Mouse (Mus musculus) heart, adult 18-20 months (tissue): Measurements from ENCODE around the gene Gm9913. TPM values are rescaled to one million over a fixed set of nuclear protein-coding genes. Genes with fewer than 3 reads are reported as not detected.

Experiments
- DNase-seq, 2 experiments: peaks; one replicate each; pipeline ENCODE4 v3.0.0; 2021 to 2022; ENCODE audit warnings: mixed read lengths in 1 of 2
- long read RNA-seq, 2 experiments: library from polyadenylated mRNA; stranded (forward); transcript quantifications; one replicate each; pipeline ENCODE4 v2.0.0; 2021
- total RNA-seq, 2 experiments: library from RNA; stranded (reverse); gene quantifications; 2 replicates each; pipeline ENCODE4 v1.2.3; 2021

Gm9913 gene
- total RNA-seq, result under 1 TPM; 0.30 to 0.41 TPM
- long read RNA-seq, experiment 1, result 0 reads
- long read RNA-seq, experiment 2, result 0 reads

DNA sequence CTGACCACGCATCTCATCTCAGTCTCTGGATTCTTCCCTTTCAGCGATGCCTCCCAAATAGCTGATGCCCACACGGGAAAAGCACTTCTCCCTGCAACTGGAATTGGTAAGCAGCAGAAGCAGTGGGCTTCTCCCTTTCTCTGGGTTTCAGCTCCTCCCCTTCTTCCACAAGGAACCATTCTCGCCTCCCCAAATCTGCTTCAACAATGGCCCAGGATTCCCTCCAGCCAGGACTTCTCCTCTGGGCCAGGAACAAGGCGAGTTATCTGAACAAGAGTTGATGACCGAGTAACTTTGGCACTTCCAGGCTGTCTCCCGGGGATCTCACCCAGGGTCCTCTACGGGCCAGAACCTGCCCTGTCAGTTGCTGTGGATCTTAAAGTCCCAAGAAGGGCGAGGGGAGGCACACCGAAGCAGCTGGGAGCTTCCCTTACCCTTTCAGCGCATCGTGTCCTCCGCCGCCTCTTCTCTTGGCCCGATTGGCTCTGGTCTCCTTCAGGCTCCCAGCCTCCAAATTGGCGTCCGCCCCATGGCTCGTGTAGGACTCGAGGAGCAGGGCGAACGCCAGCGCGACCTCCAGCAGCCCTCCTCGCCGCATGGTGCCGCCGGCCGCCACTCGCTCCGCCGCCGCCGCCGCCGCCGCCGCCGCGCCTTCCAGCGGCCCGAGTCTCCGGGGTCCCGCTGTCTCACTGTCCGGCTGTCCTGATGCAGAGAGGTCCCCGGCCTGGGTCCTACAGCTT lies at the start of gene Gm9913:
Gm9913 (plus strand) TSS at position 84 of the 740 bp plus-strand sequence.
- DNase-seq, result peak; percentile 82 to 83

DNA sequence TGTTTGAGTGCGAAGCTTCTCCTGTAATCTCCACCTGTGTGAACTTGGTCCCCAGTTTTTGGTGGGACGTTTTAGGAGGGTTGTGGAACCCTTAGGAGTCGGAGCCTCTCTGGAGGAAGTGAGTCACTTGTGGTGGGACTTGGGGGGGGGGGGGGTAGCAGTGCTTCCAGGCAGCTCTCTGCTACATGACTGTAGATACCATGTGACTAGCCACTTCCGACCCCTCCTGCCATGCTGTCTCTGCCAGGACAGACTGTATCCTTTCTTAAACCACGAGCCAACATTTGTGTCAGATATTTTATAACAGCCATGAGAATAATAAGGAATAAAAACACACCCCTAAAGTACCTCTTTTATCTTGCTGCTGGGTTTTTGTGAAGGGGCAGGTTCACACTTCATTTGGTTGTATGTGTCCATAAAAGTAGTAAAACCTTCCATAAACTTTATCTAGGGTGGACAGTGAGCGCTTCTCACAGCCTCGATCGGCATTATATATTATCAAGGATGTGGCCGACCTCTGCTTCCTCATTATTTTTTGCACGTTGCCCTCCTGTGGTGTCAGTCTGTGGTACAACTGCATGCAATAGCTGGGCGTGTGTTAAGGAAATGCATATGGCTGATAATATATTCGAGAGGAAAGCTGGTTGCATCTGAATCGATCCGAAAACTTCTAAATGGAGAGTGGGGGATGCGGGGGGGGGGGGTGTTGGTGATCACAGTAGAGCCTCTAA lies 48.7 kb upstream of the Gm9913 start:
- DNase-seq, result no peak

DNA sequence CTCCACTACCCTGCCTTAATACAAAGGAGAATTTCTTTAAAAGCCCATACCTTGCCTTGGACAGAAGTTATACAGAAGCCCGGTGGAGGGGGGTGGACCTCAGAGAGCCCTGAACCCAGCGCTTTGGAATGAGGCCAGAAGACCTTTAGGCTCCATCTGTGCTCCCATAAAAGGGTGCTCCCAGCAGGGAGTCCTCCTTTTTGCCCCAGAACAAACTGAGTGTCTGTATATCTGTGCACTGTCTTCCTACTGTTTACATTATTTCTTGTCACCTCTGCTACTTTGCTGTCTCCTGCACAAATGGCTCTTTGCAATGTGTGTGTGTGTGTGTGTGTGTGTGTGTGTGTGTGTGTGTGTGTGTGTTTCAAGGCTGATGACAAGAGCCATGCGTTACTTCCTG lies 45.8 kb upstream of the Gm9913 start:
- DNase-seq, result no peak

DNA sequence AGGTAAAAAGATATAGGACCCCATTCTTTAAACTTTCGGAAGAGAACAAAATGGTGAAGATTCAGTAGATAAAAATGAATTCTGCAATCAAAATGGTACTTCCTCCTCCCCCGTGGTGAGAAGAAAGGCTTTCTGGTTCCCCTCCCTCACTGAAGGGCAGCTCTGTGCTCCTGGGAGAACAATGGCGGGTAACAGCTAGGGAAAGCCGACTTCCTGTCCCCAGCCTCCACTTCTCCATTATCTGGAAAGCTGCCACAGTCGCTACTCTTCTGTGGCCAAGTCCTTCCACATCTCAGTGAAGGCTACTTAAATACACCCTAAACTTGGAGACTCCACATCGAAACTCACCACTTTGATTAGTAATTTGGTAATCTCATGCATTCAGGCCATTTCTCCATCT lies 40.9 kb upstream of the Gm9913 start:
- peak in 1 of 2 experiments; percentile 65 for DNase-seq

DNA sequence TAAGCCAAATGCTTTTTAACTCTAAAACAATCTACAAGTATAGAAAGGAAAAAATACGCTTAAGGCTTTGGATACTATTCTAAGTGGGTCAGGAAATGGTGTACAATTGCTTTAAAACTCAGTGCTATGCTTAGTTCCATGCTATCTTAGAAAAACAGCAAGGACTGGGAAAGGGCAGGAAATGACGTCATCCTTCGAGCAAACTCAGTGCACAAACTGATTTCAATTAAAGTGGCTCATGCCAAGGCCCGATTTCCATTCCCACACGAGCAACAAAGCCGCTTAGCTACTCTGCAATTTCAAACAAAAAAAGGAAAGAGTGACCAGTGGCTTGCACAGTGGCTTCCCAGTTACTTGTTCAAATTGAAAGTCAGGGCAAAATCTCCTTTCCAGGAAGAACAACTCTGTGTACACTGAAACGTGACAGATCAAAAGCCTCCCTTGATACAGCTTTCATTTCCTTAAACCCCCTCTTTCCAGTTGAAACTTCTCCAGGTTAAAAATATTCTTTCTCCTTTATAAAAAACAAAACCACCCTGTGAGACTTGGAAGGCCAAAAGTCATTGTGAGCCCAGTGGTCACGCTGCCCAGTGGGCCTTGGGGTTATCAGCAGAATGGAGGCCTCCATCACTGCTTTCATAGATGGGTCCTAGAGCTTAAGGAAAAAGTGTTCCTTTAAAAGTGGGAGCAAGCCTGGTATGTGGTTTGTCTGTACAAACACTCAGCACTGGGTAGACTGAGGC lies 34.2 kb upstream of the Gm9913 start:
- peak; percentile 84 to 92 for DNase-seq

DNA sequence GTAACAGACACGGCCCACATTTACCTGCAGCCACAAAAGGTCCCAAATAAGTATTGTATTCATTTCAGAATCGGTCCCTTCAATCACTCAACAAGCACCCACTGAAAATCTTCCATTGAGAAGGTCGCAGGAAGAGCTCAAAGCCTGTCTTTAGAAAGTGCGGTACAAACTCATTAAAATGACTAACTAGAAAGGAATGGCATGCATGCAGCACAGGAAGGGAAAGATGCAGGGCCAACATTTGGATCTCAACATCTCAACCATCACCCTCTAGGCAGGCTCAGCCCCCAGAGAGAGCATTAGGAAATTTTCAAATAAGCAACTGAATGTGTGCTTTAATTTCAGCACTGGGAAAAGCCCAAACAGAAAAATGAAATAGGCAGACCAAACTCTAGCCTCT lies 33.2 kb upstream of the Gm9913 start:
- DNase-seq, result no peak

DNA sequence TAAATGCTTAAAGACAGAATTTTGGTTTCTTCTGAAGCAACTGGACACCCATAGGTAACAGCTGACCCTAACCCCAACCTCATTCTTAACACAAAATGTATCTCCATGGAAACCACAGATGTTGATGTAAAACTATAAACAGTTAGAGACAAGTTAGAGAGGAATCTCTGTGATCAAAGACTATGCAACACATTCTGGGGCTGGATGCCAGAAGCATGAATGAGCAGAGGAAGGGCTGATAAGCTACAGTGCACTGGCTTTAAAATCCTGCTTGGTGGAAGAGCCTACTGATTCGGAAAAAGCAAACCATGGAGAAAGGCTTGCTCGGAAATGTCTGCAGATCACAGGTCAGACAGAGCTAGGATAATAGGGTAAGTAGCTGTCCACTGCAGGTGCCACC lies 31.7 kb upstream of the Gm9913 start:
- DNase-seq, result peak in 1 of 2 experiments; percentile 42

DNA sequence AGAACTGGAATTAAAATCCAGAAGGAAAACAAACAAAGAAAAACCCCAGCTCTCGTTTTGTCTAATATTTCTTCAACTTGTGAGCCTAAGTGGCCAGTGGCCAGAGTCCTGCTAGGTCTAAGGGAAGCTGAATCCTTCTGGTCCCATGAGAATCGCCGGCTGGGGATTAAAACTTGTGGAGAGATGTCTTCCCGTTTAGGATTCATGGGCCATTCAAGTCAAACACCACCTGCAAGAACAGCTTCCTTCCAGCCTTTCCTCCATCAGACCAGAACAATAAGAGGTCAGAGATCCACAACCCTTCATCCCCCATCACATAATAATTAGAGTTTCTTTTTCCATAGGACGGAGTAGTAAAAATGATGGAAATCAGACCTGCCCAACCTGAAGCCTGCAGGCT lies 30.2 kb upstream of the Gm9913 start:
- peak in 1 of 2 experiments; percentile 68 for DNase-seq

DNA sequence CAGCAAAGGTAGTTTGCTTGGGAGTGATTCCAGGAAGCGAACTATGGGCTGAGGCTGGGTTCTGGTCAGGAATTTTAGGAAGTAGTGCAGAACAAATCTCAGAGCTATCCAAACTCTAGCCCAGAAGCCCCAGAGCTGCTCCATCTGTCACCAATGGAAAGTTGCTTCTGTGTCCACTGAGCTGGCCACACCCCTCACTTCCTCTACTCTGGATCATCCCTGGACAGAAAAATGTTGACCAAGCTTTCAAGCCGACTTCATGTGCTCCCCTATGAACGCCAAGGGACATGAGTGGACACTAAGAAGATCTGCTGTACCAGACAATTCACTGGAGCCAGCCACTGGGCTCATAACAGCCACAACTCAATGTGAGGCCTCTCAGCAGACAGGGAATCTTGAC lies 28.7 kb upstream of the Gm9913 start:
- peak in 1 of 2 experiments; percentile 50 for DNase-seq

DNA sequence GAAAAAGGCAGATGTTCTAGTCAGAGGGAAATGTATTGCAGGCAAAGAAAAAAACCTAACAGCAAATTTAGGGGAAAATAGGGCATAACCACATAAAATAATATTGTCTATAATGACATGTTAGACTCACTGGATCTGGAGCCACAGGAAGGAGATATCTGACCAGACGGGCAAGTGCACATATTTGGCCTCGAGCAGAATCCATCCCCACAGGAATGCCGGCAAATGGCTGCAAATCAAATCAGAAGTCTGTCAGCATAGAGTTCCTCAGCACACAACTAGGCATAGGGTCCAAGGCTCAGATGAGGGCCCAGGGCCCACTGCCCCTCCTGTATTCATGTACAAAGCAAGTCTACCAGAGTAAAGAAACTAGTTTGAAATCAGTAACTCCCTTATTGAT lies 27.5 kb upstream of the Gm9913 start:
- no peak for DNase-seq

DNA sequence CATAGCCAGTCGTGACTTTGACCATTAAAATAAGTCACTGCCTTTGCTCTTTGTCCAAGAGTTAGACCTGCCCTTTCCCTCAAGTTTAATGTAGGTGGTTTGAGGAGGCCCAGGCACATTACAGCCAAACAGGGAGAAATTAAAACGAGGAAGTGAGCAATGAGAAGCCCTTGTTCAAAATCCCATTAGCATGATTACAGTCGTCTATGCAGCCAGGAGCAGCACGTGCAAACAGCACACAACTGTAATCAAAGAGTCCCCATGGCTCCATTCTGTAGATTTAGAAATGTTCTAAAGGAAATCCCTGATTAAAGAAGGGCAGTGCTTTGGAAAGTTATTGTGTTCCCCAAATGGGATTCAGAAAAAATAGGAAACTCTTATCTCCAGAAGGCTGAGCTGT lies 26.2 kb upstream of the Gm9913 start:
- DNase-seq, result no peak

DNA sequence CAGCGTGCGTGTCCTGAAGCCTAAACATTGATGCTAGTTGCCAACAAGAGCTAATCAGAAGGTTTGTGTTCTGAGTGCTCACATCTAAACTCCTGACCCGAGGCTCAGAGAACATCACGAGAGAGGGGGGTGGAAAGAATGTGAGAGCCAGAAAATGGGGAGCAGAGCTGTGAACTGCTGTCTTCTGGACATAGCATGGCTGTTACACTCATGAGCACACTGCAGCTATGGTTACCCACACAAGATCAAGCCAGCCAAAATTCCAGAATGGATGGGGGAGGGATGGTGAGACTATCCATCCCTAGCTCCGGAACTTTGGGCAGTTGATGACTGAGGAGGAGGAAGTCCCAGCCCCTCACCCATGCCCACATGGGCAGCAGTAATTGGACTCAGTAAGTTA lies 24.8 kb upstream of the Gm9913 start:
- DNase-seq, result peak in 1 of 2 experiments; percentile 16

DNA sequence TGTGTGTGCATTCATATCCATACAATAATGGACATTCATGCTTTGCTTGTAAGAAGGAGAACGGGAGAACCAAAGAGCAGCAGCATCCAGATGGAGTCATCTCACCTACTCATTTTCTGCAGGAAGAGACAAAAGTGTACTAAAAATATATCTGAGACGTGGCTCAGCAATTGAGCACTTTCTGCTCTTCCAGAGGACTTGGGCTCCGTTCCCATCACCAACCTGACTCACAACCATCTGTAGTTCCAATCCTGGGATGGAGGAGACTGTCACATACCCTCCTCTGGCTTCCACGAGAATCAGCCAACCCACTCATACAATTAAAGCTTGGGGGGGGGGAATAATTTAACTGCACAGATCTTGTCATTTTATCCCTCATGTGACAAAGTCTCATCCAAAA lies 23.8 kb upstream of the Gm9913 start:
- DNase-seq, result no peak

DNA sequence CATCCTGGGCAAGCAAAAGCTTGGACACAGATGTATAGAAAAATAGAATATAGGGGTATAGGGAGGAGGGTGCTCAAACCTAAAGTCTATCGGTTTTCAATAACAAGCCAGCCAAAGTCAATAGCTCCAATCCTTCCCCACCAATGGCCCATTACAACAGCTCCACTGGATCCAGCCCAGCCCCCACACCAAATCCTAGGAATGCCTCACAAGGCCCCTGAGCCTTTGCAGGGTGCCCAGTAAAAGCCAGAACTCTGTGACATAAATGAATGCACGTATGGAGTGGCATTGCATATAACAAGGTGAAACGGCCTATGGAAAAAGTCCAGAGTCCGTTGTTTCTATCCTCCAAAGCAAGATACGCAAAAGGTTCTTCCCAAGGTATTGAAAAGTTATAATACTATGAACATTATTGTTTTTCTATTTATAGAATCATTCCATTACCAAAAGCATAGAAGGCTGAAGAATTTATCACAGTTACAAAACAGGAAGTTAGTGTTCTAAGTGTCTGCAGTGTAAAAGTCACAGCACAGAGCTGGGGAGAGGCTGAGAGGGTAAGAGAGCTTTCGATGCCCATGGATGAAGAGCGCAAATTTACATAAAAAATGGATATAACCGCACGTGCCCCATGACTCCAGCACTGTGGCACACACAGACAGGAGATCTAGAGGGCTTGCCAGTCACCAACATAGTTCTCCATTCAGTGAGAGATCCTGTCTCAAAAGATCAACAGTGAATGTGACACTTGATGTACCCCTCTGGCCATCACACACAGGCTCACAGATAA lies 23.2 kb upstream of the Gm9913 start:
- no peak for DNase-seq

DNA sequence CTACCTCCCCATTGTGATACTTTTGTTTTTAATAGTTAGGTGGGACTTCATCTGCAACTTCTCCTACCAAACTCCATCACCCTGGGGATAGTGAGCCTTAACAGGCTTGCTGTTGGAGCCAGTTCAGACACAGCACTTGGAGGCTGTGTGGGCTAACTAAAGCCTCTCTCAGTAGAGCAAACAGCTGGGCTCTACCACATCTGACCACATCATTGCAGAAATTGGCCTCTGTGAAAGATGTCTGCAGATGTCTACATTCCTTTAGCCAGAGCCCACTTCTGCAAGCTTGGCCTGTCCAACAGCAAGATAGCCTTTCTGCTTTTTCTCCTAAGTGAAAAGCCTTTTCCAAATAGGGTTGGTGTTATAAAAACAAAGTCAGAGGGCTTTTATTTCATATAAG lies 20.7 kb upstream of the Gm9913 start:
- peak; percentile 60 to 83 for DNase-seq

DNA sequence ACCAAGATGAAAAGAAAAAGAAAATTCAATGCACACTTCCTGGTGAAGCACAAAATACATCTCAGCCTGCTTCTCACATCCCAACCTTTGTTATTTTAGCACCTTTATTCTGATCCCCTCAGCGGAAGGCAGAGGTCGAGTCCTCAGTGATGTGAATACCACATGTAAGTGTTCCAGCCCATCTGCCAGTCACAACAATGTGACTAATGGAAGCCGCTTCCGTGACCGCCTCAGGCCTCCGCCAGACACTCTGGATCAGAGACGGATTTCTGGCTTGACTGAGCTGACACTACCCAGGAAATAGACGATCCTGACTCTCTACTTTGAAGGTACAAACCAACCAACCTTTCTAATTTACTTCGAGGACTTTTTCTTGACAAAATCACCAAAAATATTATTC lies 20.0 kb upstream of the Gm9913 start:
- peak; percentile 60 to 82 for DNase-seq

DNA sequence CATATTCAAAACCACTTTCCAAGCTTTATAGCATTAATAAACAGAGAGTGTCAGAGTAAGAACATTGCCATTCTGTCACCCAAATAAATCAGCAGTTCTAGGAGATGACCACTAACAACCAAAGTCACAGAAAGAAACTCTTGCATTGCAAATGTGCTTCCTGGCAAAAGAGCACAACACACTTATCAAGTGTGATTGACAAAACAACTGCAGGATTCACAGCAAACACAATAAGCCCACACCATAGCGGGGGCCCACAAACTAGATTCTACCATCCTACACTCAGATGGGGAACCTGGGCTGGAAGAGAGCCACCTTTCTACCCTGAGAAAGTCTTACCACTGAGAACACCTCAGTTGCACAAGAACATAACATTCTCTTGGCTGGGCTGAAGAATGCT lies 14.9 kb upstream of the Gm9913 start:
- DNase-seq, result no peak

DNA sequence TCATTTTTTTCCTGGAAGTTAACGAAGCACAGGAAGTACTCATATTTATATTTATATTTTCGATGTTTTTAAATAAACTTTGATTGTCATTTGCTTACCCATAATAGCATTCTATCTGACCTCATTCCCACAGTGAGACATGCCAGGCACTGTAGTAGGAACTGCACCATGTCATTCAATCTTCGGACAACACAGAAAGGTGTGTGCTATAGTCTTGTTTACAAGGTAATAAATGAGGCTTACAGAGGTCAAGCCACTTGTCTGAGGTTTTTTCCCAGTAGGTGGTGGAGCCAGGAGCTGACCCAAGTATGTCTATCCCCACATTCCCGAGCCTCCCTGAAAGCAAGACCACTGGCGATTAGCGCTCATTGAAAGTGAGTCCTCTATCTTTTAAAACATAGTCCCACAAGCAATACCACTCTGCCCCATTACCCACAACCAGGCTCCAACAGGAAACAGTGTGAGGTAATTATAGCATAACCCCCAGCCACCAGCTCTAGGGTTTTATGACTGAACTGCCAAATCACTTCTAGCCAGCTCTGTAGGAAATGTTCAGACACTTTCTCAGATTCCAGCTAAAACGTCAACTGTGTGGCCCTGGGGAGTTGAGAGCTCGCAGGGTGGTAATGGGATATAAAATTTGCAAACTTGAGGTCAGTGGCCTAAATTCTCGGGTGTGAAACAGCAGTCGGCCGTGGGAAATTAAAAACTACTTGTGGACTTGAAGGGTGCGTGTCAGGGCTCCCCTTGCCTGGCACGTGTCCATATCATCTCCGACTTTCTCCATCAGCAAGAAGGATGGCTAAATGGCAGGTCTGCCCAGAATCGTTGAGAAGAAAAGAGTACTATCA lies 12.6 kb upstream of the Gm9913 start:
- DNase-seq, result peak in 1 of 2 experiments; percentile 49

DNA sequence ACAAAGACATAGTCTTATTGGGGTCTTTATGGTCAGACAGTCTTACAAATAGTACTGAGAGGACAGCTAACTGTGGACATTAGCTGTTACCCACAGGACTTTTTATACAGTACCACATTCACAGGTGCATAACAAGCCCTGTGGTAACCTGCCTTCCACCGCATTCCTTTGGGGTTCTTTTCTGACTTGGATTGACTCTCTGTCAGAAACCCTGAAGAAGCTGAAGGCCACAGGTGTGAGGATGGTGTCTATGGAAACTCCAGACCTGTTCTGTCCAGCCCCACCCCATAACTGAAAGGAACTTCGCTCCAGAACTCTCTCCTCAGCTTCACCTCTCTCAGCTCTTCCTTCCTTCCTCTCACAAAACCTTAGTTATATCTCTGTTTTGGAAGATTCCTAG lies 10.6 kb upstream of the Gm9913 start:
- DNase-seq, result no peak

DNA sequence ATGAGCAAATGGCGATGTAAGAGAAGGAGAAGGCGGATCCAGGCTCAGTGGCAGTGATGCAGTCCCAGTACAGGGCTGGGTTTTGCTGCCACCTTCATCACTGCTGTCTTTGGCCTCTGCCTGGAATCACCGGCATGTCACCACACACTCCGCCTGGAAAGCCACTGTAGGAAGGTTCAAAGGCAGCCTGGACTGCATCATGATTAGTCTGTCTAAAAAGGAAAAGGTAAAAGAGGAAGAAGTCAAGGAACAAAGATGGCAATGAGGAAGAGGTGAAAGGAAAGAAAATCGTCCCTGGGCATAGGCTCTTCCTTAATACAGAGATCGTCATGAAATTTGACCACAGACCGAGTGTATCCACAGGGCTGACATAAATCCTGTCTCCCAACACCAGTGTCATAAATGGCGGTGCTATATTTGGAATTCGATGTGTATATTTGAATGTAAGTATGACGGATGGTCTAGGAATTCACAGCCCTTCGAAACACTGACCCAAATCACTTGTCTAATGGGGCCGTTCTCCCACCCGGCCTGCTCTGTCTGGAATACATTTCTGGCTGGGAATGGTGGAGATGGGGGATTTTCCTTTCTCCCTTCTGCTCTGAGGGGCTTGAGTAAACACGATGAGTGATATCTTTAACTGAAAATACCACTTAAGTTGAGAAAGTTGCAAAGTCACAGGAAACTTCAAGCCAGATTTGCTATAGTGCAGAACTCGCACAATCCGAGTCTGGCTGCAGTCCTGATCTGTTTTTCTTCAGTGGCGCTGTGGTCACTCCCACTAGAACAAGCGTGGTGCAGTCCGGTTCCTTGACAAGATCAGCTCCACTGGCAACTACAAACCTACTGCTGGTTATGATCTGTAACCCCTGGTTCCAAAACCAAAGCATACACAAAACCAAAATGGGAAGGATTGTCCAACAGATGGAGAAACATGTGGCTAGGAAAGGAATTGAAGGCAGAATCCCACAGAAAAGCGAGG lies 9.8 kb upstream of the Gm9913 start:
- no peak for DNase-seq
